Mouse (Mus musculus): ENCODE results near the gene Tspan18.

Gene Tspan18

DNA sequence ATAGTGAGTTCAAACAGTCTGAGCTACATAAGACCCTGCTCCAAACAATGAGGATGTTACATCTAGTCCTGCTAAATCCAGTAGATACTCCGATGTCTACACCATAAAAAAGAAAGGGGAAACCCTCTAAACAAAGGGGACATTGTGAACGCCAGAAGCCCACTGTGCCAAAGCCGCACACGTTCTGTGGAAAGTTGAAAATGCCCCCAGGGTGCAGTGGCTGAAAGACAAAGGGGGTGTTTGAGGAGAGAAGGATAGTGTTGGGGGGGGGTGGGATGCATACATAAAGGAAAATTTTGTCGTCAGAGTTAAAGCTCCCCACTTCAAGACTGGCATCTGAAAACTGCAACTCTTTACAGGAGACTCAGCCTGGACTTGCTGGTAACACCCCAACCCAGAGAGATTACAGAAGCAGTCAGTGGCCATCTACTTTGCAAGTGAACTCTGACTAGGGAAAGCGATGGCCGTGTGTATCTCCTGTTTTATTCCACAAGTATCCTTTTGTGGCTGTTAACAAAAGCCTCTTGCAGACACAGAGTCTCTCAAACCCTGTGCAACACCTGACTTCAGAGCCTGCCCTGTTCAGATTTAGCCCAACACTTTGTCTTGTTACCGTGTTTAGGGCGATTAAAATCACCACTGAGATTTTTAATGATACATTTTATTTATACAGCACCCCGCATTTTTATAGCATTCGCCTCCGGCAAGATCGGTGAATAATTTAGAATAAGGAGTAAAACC is 42.9 kb downstream of the Tspan18 start:
- DNase-seq (ENCODE audit: low read depth, low spot score), result no peak

- no peak for DNase-seq (ENCODE audit: low read depth, low spot score)
Observed at GRCm38 (mm10) chr2:93290345-93291118, 43.8 kb downstream of the Tspan18 start.

DNA sequence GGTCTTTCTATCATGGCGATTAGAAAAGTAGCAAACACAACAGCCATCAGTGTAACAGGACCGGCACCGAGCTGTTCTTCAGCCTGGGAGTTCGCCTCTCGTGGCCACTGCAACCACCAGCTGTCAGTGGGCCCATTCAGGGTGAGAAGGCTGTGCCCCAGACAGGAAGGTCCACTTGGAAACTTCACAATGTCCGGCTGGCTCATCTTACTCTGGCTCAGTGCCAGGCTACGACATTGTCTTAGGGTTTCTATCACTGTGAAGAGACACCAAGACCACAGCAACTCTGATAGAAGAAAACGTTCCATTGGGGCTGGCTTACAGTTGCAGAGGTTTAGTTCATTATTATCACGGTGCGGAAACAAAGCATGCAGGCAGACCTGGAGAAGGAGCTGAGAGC is 45.1 kb downstream of the Tspan18 start:
- no peak for DNase-seq (ENCODE audit: low read depth, low spot score)

DNA sequence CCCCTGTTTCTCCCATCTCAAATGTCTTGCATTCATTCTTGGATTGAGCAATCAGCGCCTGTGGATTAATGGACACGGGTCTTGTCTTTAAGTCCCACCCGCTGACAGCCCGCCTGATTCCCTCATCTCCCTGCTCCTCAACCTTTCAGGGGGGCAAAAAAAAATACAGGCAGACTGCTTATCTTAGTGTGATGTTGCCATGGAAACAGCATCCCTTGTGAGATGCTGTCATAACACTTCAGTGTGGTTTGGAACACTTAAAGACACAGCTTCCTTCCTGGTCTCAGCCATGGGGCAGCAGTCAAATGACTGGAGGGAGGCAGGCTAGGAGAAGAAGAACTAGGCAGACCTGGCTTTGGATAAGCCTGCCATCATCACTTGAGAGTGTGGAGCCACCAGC is 47.0 kb downstream of the Tspan18 start:
- DNase-seq (ENCODE audit: low read depth, low spot score), result no peak

DNA sequence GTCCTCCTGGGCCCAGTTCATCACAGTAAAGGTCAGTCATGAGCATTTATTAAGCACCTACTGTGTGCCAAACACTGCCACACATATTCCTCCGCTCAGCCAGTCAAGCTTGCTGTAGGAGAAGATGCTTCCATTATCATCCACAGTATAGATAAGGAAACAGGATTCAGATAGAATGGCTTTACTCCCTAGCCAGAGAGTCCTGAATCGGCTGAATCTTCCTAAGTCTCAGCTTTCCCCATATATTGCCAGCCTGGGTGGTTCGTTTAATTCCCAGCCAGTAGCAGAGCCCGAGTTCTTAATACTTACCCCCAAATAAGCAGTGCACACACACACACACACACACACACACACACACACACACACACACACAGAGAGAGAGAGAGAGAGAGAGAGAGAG is 47.6 kb downstream of the Tspan18 start:
- DNase-seq (ENCODE audit: low read depth, low spot score), result no peak

DNA sequence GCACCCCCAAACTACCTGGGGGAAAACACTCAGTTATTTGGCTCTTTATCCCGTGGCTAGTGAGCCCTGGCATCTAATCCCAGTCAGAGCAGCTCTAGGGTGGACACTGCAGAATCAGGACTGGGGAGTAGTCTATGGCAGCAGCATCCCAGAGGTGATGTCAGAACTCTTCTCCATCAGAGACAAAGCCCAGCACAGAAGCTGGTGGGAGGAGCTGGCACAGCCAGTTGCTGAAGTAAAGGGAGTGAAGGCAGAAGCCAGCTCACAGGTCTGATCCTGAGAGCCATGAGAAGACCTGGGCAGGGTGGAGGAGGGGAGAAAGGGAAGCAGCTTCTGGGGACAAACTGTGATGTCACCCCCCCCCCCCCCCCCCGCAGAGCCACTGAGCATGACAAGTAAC is 48.0 kb downstream of the Tspan18 start:
- DNase-seq (ENCODE audit: low read depth, low spot score), result no peak

GRCm38 (mm10) chr2:93285842-93286241 is 48.5 kb downstream of the Tspan18 start:
- no peak for DNase-seq (ENCODE audit: low read depth, low spot score)

GRCm38 (mm10) chr2:93284625-93285024 is 49.7 kb downstream of the Tspan18 start:
- no peak for DNase-seq (ENCODE audit: low read depth, low spot score)

- DNase-seq (ENCODE audit: low read depth, low spot score), result no peak
Observed at GRCm38 (mm10) chr2:93283481-93284293, 50.6 kb downstream of the Tspan18 start.

DNA sequence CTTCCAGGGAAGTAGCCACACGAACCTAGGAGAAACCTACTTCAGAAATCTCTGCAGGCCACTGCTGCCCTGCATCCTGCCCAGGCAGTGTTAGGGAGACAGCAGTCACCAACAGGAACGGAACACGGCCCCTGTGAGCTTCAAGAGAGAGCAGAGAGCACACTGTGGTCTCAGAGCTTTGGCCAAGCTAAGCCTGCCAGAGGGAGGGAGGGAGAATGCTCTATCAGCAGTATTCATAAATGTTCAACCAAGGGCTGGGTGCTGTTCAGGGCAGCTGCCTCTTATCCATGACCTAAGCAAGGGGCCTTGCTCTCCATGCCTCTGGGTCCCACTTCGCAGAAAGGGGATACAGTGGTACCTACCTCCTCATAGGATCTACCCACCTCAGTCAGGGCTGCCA is 51.7 kb downstream of the Tspan18 start:
- no peak for DNase-seq (ENCODE audit: low read depth, low spot score)

DNA sequence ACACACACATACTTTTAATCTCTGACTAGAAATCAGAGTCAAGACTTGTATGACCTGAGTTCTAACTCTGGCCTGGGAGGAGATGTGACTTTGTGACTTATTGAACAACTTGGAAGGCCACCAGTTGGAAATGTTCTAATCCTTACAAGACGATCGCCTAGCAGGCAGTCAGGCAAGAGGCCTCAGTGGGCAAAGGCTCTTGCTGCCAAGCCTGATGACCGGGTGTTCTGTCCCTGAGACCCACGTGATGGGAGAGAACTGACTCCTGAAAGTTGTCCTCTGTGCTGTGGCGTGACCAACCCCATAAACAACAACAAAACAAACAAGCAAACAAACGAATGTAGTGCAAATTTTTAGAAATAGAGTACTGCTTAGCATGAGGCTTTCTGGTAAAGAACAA is 52.8 kb downstream of the Tspan18 start:
- DNase-seq (ENCODE audit: low read depth, low spot score), result no peak

- DNase-seq (ENCODE audit: low read depth, low spot score), result no peak
Observed at GRCm38 (mm10) chr2:93280117-93280620, 54.1 kb downstream of the Tspan18 start.

DNA sequence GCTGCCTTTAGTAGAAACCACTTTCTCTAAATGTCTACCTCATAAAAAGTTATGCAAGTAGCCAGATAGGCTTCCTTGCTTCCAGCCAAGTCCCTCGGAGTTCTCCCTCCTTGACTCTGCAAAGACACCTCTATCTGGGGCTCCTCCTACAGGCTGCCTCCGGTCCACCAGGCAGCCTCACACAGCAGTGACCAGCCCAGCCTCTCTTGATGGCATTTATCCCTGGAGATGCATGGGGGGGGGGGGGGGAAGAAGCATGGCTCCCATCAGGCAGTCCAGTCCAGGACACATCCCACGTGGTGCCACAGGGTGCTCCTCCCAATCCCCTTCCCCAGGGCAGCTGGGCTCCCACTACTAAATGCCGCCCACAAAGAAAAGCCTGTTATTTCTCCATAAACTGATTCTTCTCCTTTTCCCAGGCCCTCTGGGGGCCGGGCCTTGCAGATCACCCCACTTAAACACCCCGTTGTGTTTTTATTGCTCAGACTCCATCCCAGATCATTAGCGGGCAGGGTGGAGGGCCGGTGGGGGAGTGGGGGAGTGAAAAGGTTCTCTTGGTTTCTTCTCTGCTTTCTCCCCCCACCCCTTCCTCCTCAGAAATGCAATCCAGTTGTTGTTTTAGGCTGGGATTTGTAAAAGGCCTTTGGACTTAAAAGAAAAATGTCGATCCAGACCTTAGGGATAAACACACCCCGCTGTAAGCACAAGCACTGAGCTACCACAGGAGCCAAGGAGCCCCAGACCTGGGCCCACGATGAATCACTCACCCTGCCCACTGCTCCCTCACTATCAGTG is 55.9 kb downstream of the Tspan18 start:
- no peak for DNase-seq (ENCODE audit: low read depth, low spot score)

- DNase-seq (ENCODE audit: low read depth, low spot score), result no peak
Observed at GRCm38 (mm10) chr2:93277486-93277885, 56.8 kb downstream of the Tspan18 start.

DNA sequence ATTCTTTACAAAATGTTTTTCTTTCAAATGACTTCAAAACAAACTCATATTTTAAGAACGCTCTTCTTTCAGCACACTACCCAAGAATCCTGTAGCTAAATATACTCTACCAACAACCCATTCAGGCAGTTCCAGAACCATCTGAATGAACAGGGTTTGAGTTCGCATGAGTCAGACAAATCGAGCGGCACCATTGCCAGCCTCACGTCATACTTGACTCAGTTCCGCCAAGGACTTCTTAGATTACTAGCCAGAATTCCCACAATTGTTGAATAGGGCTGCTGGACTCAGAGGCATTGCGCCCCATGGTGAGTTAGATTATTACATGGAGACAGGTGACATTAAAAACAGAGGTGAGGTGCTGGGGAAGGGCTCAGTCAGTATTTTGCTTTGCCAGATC is 58.3 kb downstream of the Tspan18 start:
- no peak for DNase-seq (ENCODE audit: low read depth, low spot score)

DNA sequence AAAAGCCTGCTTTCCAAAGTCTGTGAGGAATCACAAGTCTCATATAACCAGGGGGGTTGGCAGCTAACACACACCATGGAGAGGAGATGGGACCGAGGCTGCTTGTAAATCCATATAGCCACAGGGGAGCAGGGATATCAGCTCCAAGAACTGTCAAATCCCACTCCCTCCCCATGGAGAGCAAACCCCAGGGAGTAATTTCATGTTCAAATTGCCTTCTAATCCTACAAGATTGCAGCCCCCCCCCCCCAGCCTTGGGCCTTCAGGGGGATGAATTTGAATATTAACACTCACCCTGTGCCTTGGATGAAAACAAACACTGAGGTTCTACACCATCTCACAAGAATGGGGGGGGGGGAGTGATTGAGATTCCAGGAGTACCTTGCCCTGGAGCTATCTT is 60.4 kb downstream of the Tspan18 start:
- DNase-seq (ENCODE audit: low read depth, low spot score), result no peak

DNA sequence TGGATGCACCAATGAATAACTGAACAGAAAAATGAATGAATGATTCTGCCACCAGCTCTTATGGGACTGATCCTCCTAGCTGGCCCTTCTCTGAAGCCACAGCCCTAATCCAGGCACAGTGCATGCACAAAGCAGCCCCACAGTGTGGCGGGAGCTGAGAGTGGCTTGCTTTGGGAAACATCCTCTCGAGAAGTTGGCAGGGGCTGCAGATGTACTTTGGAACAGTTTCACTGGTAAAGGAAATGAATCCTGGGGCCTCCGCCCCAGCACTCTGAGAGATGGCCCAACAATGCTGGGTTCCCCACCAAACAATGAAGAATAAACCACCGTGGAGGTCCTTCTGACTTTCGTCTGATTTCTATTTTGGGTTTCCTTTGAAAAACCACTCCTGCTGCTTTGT is 64.2 kb downstream of the Tspan18 start:
- DNase-seq (ENCODE audit: low read depth, low spot score), result no peak

GRCm38 (mm10) chr2:93269611-93270010 is 64.7 kb downstream of the Tspan18 start:
- no peak for DNase-seq (ENCODE audit: low read depth, low spot score)

DNA sequence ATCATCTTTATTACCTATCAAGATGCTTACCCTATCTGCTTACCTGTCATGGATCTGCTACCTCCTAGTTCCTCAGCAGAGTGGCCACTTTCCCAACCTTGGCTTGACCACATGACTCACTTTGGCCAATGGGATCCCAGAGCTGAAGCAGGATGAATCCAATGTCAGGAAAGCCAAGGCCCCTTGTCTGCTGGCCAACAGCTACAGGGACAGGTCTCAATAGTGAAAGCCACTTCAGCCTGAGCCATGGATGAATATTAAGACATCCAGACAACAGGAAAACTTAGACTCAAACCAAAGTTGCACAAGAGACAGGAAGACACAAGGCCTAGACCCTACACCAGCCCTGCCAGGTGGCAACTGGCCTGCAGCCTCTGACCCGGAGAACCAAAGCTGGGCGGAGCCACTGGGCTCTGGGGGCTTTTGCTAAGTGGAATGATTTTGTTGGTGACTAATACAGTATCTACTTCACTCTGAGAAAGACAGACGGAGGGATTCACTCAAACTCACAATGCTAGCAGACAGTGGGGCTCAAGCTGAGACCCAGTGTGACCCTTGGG is 65.5 kb downstream of the Tspan18 start:
- no peak for DNase-seq (ENCODE audit: low read depth, low spot score)

DNA sequence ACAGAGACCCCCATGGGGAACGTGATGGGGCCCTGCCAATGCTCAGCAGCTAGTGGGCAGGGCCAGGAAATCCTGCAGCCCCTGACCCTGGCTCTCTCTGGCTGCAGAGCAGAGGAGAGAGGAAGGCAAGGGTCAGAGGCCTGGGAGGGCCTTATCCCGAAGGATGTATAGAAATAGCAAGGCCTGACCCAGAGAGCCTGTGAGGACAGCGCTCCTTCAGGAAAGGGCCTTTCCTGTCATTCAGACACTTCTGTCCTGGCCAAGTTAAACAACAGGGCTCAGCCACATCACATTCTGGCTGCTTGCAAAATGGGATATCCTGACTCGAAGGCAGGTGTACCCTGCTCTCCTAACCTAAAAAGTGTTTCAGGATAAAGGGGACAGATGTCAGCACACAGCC is 66.5 kb downstream of the Tspan18 start:
- no peak for DNase-seq (ENCODE audit: low read depth, low spot score)

DNA sequence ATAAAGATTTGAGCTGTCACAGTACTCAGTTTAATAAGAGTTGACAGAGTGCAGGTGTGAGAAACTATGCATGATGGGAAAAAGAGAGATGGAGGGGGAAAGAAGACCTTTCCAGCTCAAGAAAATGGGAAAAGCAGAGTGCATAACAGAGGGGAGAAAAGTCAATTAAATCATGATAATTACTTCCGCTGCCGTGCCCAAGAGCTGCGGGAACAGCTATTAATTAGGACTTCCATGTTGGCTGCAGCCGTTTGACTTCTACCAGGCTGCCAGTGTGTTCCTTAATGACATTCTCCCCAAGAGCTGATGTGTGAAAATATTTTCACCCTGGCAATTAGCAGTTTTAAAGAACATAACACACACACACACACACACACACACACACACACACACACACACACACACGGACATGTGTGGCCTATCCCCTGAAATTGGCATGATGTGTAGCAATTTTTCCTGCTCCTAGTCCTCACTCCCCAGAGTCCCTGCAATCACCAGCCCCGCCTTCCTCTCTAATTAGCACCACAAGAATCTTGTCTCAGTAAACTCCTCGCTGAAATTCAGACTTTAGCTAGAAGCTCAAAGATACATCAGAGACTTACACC is 67.6 kb downstream of the Tspan18 start:
- no peak for DNase-seq (ENCODE audit: low read depth, low spot score)

All from CD4-positive, CD25-positive, alpha-beta regulatory T cell, adult 2 months (primary cell).